Mouse (Mus musculus): ENCODE measurements at regions not wholly inside any gene's neighbourhood (a gene's known extent, or its start where the extent isn't known, plus 50 kb on each side); places are given as distances from the start of the nearest gene placed in this dataset.

DNA sequence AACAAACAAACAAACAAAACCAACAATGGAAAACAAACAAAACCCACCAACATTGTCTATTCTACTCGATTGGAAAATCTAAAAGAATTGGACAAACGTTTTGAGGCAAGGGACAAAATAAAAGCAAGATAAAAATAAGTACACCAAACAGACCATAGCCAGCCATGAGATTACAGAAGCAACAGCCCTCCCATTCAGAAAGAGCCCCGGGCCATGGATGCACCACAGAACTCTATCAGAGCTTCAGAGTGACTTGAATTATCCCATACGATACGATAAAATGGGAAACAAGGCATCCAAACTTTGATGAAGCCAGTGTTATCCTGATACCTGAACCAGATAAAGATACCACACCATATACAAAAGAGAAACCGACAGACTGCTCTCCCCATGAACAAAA, 68.7 kb downstream of the Npepl1 start:
- DNase-seq = no peak

DNA sequence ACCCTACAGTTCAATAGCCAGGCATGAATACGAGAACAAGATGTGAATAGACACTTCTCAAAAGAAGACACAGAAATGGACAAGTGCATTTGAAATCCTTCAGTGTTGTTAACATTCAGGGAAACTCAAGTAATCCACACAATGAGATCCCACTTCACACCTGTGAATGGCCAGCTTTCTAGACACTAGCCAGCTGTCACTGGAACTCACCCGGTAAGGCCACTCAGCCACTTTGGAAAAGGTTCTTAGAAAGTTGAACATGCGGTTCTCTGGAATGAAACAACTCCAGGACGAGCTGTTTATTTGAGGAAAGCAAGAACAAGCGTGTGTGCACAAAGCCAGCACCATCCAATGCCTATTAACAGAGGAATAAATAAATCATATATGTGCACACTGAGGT, 74.6 kb downstream of the Npepl1 start:
- DNase-seq = no peak

DNA sequence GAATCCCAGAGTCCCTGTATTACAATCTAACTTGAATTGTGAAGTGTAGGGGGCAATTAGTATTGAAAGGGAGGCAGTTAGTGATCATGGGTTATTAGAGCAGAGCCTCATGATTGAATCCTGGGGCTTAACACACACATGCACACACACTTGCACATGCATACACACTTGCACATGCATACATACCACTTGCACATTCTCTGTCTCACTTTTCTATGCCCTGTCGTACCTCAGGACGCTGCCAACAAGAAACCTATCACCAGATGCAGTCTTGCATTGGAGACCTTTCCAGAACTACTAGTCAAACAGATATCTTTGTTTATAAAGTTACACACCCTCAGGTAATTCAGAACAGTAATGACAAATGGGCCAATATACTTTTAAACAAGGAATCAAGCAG, 80.9 kb downstream of the Npepl1 start:
- no peak for DNase-seq

DNA sequence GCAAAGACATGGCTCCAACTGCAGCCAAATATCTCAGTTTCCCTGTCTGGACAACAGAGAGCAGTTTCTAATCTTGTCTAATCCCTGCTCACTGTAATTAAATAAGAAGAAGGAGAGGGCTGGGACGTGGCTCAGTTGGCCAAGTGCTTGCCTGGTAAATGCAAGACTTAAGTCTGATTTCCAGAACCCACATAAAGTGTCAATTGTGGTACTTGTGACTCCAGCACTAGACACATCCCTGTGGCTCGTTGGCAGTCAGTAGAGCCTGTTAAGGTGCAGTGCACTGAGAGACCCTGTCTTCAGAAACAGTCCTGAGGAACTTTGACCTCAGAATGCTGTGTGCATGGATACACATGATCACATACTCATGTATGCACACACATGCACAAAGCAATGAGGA, 81.4 kb downstream of the Npepl1 start:
- DNase-seq = no peak

DNA sequence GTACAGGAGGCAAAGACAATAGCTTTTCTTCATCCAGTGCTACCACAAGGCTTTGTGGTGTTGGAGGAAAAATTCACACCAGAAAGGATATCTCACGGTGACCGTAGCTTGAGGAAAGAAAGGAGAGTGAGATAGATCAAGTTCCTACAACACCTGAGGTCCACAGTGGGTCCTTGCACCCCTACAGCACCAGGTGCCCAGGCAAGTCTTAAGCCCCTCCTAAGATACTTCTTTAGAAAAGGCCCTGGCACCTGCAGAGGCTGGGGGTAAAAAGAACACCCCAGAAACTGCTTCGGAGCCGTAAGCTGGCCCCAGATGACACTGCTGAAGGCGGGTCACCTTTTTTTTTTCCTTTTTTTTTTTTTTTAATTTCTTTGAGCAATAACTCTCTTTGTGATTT, 81.9 kb downstream of the Npepl1 start:
- no peak for DNase-seq

DNA sequence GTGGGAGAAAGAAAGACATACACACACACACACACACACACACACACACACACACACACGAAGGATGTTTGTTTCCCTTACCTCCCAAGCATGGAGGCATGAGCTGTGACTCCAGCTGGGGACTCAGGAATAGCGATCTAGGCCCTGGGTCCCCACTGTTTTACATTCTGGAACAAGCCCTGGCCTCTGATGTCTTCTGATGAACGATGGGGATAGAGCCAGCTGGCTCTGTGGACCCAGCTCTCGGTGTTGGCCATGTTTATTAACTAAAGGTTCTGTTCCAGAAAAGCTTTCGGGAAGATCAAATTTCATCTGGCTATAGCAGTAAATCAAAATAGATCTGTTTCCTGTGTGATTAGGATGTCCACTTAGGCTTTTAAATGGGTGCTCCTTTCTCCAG, 83.4 kb downstream of the Npepl1 start:
- peak; percentile 24 for DNase-seq

DNA sequence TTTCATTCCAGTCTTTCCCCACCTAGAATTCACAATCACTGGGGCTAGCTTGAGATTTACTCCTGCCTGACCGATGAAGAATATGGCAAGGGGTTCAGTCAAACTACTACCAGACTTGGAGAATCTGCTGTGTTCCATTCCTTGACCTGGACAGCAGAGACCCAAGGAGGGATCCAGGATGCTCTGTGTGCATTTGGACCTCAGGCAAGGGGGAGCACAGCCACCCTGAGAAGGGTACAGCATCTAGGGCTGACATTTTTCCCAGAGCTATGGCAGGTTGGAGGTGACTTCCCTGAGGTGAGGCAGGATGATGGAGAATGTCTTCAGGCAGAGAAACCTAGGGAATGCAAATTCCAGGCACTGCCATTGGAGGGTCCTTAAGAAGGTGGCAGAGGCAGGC, 85.5 kb downstream of the Npepl1 start:
- no peak for DNase-seq

DNA sequence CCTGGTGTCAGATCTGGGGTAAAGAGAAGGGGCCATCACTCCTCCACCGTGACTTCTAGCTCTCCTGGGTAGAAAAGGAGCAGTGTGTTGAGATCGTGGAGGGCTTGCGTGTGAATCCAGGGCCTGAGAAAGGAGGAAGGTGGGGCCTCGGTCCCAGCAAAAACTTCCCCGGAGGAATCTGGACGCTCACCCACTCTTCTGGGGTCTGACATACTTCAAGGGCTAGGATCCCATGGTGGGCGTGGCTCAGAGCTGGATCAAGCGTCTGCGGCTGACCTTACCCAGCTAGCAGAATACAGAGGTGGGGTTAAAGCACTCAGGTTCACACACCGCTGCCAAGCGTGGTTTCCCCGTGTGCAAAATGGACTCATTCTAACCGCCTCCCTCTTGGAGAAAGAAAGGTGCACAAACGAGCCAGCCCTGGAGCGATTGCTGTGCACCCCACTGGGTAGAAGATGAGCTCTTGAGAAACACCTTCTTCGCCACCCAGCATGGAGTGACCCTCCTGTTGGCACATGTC, 86.6 kb downstream of the Npepl1 start:
- no peak for DNase-seq

DNA sequence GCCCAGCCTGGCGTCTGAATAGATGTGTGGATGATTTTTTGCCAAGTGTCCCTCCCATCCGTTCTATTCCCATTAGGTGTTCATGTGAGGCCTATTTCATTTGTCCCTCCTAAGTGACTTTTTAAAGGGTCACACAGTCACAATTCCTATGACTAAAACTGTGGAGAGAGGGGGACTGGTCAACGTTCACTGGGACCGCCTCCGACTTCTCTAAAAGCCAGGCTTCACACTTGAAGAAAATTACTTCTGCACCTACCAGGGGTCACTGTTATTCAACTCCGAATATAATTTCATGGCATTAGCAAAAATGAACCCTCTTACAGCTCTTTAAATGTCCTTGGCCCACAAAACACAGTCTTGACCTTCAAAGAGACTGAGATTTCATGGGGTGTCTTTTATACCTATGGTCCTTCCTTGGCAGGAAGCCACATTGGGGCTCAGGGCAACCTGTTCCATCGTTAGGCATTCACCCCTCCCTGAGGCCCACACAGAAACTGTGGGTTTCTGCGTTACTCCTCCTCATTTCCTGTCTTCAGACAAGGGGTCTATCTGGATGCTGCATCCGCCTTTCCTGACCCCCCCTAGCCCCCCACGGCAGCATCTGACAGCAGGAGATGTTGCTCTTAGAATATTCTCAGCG, 86.7 kb upstream of the Gnas start:
- no peak for DNase-seq

DNA sequence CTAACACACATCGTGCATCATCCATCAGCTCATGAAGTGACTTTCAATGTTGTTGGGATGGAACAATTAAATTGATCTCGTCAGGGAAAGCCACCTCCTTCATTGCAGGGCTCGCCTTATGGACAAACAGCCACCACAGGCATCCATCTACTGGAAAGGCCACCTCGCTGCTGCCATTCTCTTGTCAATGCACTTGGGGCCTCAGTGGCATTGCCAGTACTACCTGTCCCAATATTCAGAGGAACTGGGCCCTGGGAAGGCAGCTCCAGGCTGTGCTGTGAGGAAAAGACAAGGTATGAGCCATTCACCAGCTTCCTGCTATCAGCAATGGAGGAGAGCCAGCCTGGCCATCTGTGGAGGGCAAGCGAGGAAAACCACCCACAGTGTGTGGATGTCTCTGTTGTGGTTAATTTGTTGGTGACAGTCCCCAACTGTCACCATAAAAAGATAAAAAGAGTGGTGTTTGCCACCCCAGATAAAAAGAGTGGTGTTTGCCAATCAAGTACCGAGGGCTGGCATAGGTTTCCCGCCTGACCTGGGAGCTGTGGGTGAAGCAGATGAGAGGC, 85.6 kb upstream of the Gnas start:
- no peak for DNase-seq

DNA sequence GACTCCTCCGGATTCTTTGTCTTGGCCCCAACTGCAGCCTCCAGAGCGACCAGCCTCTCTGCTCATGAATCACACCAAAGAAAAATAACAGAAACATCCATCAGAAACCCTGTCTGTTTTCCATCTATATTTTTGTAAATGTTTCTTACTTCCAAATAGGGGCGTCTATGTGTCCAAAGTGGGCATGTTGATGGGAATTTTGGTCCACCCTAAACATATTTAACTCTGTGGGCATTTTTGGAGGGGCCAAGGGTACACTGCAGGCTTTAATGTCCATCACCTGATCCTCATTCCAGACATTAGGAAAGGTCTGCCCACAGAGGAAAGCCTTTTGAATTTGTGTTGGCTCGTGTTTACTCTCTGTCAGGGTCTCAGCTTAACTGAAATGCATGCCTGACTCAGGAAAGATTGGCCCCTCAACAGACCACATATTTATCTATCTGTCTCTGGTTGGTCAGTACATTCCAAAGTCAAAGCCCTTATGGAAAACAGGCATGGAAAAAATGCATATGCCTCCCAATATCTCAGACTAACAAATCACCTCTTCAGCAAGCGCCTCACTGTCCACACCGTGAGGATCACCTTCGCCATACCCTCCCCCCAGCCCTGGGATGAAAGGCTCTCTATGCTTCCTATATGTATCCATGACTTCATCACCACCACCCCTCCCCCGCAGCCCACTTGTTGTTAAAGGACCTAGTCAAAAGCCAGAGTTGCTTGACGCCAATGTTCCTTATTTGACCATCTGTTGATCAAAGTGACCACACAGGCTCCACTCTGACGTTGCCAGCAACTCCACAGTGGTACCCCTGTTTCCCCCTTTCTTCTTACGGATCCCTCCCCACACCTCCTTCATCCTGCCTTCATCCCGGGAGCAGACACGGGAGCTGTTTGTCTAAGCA, 83.9 kb upstream of the Gnas start:
- DNase-seq = peak; percentile 1

DNA sequence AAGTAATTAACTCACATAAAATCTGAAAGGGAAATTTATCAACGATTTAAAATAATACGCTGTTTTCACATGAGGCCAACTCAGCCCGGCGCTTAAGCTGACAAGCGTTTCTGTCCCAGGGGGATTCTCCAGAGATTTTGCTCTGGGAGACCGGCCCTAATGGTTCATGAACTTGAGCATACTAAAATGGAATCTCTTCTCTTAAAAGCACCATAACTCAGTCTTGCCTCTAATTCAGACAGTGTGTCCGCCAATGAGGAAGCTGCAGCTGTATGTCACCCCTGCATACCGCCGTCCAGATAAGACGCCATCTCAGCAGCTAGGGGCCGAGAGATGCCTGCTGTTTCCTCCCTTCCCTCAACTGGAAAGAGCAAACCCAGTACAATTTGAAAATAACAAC, 80.7 kb upstream of the Gnas start:
- peak; percentile 62 for DNase-seq

DNA sequence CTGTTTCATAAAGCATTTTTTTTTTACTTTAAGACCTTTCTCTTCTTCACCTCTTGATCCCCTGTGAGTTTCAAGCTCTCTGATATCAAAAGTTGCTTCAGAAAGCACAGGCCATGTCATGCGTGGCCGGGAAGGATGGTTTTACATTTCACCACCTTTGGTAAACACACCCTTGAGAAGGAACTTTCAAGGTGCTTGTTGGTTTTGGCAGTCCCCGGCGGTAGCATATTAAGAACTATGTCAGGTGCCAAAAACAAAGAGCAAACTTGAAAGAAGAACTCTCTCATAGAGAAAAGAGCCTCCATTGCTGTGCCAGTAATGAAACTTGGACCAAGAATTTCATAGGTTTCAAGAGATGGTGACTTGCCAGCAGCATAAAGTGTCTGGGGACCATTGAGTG, 72.4 kb upstream of the Gnas start:
- DNase-seq = no peak

DNA sequence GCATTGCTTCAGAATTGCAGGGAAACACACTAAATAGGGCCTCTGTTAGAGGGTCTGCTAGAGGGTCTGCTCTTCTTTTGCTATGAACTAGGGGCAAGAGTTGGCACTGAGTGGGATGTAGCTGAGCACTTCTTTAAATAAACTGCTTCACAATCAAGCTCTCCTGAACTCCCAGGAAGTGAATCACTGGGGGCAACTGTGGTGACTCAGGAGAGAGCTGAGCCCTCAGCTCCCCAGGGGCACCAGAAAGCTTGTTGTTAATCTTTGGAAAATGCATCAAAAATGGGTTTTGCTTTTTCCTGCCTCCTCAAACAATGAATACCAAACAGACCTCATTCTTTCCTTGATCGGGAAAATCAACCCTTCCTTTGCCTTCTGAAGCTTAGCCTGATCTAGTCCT, 57.5 kb upstream of the Gnas start:
- no peak for DNase-seq

Measured in kidney, postnatal 14 days (tissue).